Mouse (Mus musculus): ENCODE data around the gene Gcnt3. TPM values are rescaled to one million over a fixed set of nuclear protein-coding genes. Genes with fewer than 3 reads are reported as not detected.

Gene Gcnt3
- polyA plus RNA-seq (2011; ENCODE audit: insufficient read length, low read depth, missing spikeins), result not detected in 2 replicates

DNA sequence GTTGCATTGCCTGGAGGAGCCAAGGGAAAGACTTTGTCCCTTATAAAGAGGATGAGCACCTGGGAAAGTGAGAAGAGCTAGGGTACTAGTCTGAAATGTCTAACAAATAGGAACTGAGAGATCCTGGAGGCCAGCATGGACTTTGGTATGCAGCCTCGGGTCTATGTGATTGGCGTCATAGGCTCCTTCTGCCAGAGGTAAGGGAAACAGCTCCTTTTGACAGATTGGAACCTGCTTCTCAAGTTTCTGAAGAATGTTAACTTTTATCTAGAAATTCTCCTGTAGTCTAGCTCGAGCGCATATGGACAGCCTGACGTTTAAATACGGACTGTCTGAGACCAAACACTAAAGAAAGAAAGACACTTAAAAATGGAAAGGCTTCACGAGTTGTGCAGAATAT is at the start of gene Gcnt3:
Gene Gcnt3 (minus strand): TSS at position 101 of the 400 bp plus-strand sequence.
- H3K4me1 ChIP-seq (ENCODE audit: control insufficient read depth, insufficient read depth, low read length), result no peaks in the 10 kb centered on the region
- H3K4me3 ChIP-seq (ENCODE audit: insufficient read depth, low read length), result no peak within 1 kb of the TSS
- no peak within 1 kb of the TSS for H3K27ac ChIP-seq (ENCODE audit: insufficient read depth, low read length)
- TF ChIP-seq CTCF (IDR thresholded peaks at IDR 0.05; ENCODE audit: borderline replicate concordance, insufficient read depth, low read length), result no peak
- no peak for TF ChIP-seq POLR2A (IDR thresholded peaks at IDR 0.05; ENCODE audit: low read depth, low read length)

GRCm38 (mm10) chr9:70087379-70087778 is 49.5 kb upstream of the Gcnt3 start:
- Histone ChIP-seq H3K4me1 (ENCODE audit: control insufficient read depth, insufficient read depth, low read length) (no peaks in the 10 kb centered on the region), H3K27ac (ENCODE audit: insufficient read depth, low read length) (no peak overlapping the region), H3K4me3 (ENCODE audit: insufficient read depth, low read length) (no peak overlapping the region)
- no peak for TF ChIP-seq POLR2A (IDR thresholded peaks at IDR 0.05; ENCODE audit: low read depth, low read length)

GRCm38 (mm10) chr9:70086091-70086490 is 48.2 kb upstream of the Gcnt3 start:
- Histone ChIP-seq H3K4me1 (ENCODE audit: control insufficient read depth, insufficient read depth, low read length) (no peaks in the 10 kb centered on the region; the same call in 1 of the 2 replicates), H3K27ac (ENCODE audit: insufficient read depth, low read length) (no peak overlapping the region), H3K4me3 (ENCODE audit: insufficient read depth, low read length) (no peak overlapping the region)
- TF ChIP-seq CTCF (IDR thresholded peaks at IDR 0.05; ENCODE audit: borderline replicate concordance, insufficient read depth, low read length) (no peak), POLR2A (IDR thresholded peaks at IDR 0.05; ENCODE audit: low read depth, low read length) (no peak)

GRCm38 (mm10) chr9:70084107-70084506 is 46.2 kb upstream of the Gcnt3 start:
- H3K27ac ChIP-seq (ENCODE audit: insufficient read depth, low read length), result no peak overlapping the region
- H3K4me1 ChIP-seq (ENCODE audit: control insufficient read depth, insufficient read depth, low read length), result peaks cover 4% of the 10 kb centered on the region
- TF ChIP-seq CTCF (IDR thresholded peaks at IDR 0.05; ENCODE audit: borderline replicate concordance, insufficient read depth, low read length) (no peak), POLR2A (IDR thresholded peaks at IDR 0.05; ENCODE audit: low read depth, low read length) (no peak)
- no peak overlapping the region for H3K4me3 ChIP-seq (ENCODE audit: insufficient read depth, low read length)

DNA sequence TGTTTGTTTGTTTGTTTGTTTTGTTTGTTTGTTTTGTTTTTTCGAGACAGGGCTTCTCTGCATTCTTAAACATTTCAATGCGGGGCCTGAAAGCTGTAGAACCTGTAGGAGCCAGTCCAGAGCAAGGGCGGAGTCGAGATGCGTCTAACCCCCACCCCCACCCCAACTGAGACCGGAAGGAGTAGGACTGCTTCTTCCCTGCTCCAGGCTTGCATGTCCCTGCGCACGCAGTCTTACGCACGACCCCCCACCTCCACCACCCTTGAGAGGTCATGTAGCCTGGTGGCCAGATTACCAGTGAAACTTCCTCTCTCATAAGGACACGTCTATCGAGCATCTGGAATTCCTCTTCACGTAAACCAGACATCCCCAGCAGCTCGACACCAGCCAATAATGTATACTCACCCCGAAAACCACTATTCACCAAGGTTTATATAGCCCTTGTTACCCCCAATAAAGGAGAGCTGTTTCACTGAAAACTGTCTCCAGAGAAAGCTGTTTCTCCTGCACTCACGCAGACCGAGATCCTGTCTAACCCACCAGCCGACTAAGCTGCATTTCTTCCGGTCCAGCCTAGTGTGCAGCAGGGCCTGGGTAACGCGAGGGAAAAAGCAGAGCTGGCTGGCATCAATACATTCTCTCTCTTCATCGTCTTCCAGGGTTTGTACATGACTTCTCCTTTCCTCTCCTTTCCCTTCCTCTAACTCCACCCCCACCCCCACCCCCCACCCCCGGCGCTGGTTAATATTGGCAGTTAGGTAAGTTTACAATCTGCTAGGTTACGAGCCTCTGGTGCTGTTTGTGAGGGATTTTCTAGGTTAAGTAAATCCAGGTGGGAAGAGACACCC is 44.7 kb upstream of the Gcnt3 start:
- no peak overlapping the region for H3K4me3 ChIP-seq (ENCODE audit: insufficient read depth, low read length)
- H3K4me1 ChIP-seq (ENCODE audit: control insufficient read depth, insufficient read depth, low read length), result peaks cover 4% of the 10 kb centered on the region
- H3K27ac ChIP-seq (ENCODE audit: insufficient read depth, low read length), result no peak overlapping the region
- TF ChIP-seq CTCF (IDR thresholded peaks at IDR 0.05; ENCODE audit: borderline replicate concordance, insufficient read depth, low read length), result no peak

DNA sequence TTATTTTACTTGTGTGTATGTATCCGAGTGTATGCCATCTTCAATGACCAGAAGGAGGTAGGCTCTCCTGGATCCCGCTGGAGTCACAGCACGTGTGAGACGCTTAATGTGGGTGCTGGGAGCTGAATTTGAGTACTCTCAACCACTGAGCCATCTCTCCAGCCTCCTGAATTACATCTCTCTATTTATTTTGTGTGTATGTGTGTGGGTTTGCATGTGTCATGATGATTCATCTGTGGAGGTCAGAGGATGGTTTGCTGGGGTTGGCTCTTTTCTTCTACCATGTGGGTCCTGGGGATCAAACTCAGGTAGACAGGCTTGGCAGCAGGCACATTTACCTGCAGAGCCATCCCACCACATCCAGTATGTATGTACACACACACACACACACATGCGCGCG is 43.9 kb upstream of the Gcnt3 start:
- Histone ChIP-seq H3K27ac (ENCODE audit: insufficient read depth, low read length) (no peak overlapping the region), H3K4me1 (ENCODE audit: control insufficient read depth, insufficient read depth, low read length) (peaks cover 4% of the 10 kb centered on the region), H3K4me3 (ENCODE audit: insufficient read depth, low read length) (no peak overlapping the region)
- no peak for TF ChIP-seq POLR2A (IDR thresholded peaks at IDR 0.05; ENCODE audit: low read depth, low read length)
- TF ChIP-seq CTCF (IDR thresholded peaks at IDR 0.05; ENCODE audit: borderline replicate concordance, insufficient read depth, low read length), result no peak

GRCm38 (mm10) chr9:70080976-70081375 is 43.1 kb upstream of the Gcnt3 start:
- no peak overlapping the region for H3K27ac ChIP-seq (ENCODE audit: insufficient read depth, low read length)
- TF ChIP-seq CTCF (IDR thresholded peaks at IDR 0.05; ENCODE audit: borderline replicate concordance, insufficient read depth, low read length), result no peak
- no peak for TF ChIP-seq POLR2A (IDR thresholded peaks at IDR 0.05; ENCODE audit: low read depth, low read length)
- peaks cover 4% of the 10 kb centered on the region for H3K4me1 ChIP-seq (ENCODE audit: control insufficient read depth, insufficient read depth, low read length)
- no peak overlapping the region for H3K4me3 ChIP-seq (ENCODE audit: insufficient read depth, low read length)

GRCm38 (mm10) chr9:70080027-70080800 is 42.3 kb upstream of the Gcnt3 start:
- no peak overlapping the region for H3K4me3 ChIP-seq (ENCODE audit: insufficient read depth, low read length)
- H3K27ac ChIP-seq (ENCODE audit: insufficient read depth, low read length), result no peak overlapping the region
- peaks cover 4% of the 10 kb centered on the region for H3K4me1 ChIP-seq (ENCODE audit: control insufficient read depth, insufficient read depth, low read length)
- TF ChIP-seq CTCF (IDR thresholded peaks at IDR 0.05; ENCODE audit: borderline replicate concordance, insufficient read depth, low read length) (no peak), POLR2A (IDR thresholded peaks at IDR 0.05; ENCODE audit: low read depth, low read length) (no peak)

DNA sequence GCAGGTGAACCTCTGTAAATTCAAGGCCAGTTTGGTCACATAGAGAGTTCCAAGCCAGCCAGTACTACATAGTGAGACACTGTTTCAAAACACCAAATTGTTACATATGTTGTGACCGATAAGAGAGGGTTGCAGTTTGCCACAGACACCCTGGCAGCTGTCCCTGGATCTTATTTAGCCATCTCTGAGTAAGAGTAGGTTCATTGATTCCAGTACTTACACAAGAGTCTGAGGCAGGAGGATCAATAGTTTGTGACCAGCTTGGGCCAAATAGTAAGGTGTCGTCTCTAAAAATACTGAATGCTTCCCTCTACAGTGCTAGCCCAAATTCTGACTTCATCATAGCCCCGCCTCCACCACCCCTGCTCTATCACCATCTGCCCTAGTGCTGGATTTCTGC is 40.1 kb upstream of the Gcnt3 start:
- H3K27ac ChIP-seq (ENCODE audit: insufficient read depth, low read length), result no peak overlapping the region
- H3K4me3 ChIP-seq (ENCODE audit: insufficient read depth, low read length), result no peak overlapping the region
- TF ChIP-seq CTCF (IDR thresholded peaks at IDR 0.05; ENCODE audit: borderline replicate concordance, insufficient read depth, low read length), result no peak
- H3K4me1 ChIP-seq (ENCODE audit: control insufficient read depth, insufficient read depth, low read length), result peaks cover 4% of the 10 kb centered on the region

DNA sequence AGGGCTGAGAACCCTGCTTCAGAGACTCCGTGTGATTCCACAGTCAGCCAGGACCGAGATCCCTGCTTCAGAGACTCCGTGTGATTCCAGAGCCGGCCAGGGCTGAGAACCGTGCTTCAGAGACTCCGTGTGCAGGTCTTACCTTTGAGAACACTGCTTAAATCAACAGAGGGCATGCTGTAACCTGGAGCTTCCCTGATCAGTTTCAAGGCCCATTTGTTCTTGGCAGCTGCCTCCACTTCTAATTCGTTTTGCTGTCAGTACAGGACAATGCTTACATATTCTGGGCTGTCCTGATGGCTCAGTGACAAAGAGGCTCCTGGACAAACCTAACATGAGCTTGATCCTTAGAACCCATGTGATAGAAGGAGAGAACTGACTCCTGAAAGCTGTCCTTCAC is 39.3 kb upstream of the Gcnt3 start:
- no peak for TF ChIP-seq POLR2A (IDR thresholded peaks at IDR 0.05; ENCODE audit: low read depth, low read length)
- TF ChIP-seq CTCF (IDR thresholded peaks at IDR 0.05; ENCODE audit: borderline replicate concordance, insufficient read depth, low read length), result no peak

More for the DNA sequence above, 39.3 kb upstream of the Gcnt3 start:
- H3K4me1 ChIP-seq (ENCODE audit: control insufficient read depth, insufficient read depth, low read length), result peaks cover 4% of the 10 kb centered on the region
- no peak overlapping the region for H3K27ac ChIP-seq (ENCODE audit: insufficient read depth, low read length)
- no peak overlapping the region for H3K4me3 ChIP-seq (ENCODE audit: insufficient read depth, low read length)

All from embryonic fibroblast, embryonic 13.5 days (primary cell).